Mouse (Mus musculus) midbrain, embryonic 11.5 days (tissue): ENCODE measurements around the gene Tcf21. TPM values are rescaled to one million over a fixed set of nuclear protein-coding genes. Genes with fewer than 3 reads are reported as not detected.
A peak's percentile ranks its signal among the peaks of the same experiment; 100 is the strongest.

Experiments
- ATAC-seq: fragments of 200-750 bp; cut with Nextera tagmentation; 2 replicates; pipeline ENCODE4 v1.8.0; 2017; ENCODE audit warnings: moderate TSS enrichment, moderate library complexity; ENCODE audit not compliant: low FRiP score
- DNase-seq: peaks from one replicate; pipeline ENCODE4 v3.0.0; 2015; ENCODE audit warnings: low spot score; ENCODE audit errors: missing footprints
- H3K27ac ChIP-seq: fragments of 300-500 bp; sonication (generic); 2 replicates; pipeline ENCODE4 v1.5.1; 2014; ENCODE audit warnings: low read depth, low read length
- H3K27me3 ChIP-seq: fragments of 300-500 bp; sonication (generic); 2 replicates; pipeline ENCODE4 v1.6.1; 2014; ENCODE audit warnings: mild to moderate bottlenecking, low read length, moderate library complexity, mixed read lengths; ENCODE audit not compliant: control insufficient read depth, insufficient read depth
- H3K36me3 ChIP-seq: fragments of 300-500 bp; sonication (generic); 2 replicates; pipeline ENCODE4 v1.6.1; 2014; ENCODE audit warnings: mild to moderate bottlenecking, low read length, moderate library complexity, mixed read lengths; ENCODE audit not compliant: control insufficient read depth, insufficient read depth
- H3K4me1 ChIP-seq: fragments of 300-500 bp; sonication (generic); 2 replicates; pipeline ENCODE4 v1.6.1; 2014; ENCODE audit warnings: low read length; ENCODE audit not compliant: control insufficient read depth, insufficient read depth
- H3K4me2 ChIP-seq: fragments of 300-500 bp; sonication (generic); 2 replicates; pipeline ENCODE4 v1.6.1; 2014; ENCODE audit warnings: mild to moderate bottlenecking, moderate library complexity
- H3K4me3 ChIP-seq: fragments of 300-500 bp; sonication (generic); 2 replicates; pipeline ENCODE4 v1.5.1; 2014; ENCODE audit warnings: low read depth, low read length
- H3K9ac ChIP-seq: fragments of 300-500 bp; sonication (generic); 2 replicates; pipeline ENCODE4 v1.6.1; 2014; ENCODE audit warnings: low read length
- H3K9me3 ChIP-seq: fragments of 300-500 bp; sonication (generic); 2 replicates; pipeline ENCODE4 v1.6.1; 2016; ENCODE audit warnings: low read length; ENCODE audit not compliant: control insufficient read depth
- WGBS: fragments of 180-500 bp; shearing (Covaris S2); extraction: QIAGEN DNeasy Blood & Tissue Kit; methylation state at CpG from one replicate; pipeline ENCODE4 v1.1.7; 2014; 5-methylcytosine and 5-hydroxymethylcytosine counted together
- polyA plus RNA-seq: library from polyadenylated mRNA; unstranded; fragments of >200 nt; fragmentation: Nextera tagmentation; extraction: Ambion mirVana; gene quantifications from 2 replicates; pipeline ENCODE4 v1.2.1, GENCODE M21; 2014

Tcf21 gene
- polyA plus RNA-seq, 1 experiment from 2014 or later = 0.11 TPM

DNA sequence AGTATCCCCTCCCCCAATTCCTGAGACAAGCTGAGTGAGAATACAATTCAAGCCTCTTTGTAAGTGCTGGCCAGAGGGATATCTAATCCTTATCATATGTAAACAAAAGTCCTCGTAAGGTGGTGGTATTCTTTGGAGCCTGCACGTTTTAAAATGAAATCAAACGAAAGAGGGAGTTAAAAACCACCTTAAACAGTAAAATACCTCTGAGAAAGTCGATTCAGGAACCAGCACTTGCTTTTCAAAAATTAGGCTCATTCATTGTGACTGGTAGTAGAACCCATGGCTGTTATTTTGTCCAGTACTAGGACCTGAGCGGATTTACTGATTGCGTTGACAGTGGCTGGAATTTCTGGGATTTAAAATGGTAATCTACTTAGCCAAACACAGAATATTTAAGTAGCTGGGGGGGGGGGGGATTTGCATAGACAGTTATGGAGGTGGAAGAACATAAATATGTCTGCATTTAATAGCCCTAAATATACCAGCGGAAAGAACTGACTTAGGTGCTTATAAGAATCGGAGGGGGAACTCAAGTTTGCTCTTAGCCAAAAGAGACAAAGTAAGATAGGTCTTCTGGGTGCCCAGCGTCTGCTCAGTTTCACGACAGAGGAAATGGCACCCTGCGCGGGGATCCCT is 1.3 kb downstream of the Tcf21 start:
- Histone ChIP-seq H3K9ac (no peak overlapping the region), H3K27me3 (peaks cover 89% of the 10 kb centered on the region), H3K4me2 (peak overlapping the region; percentile 15; the same call in 1 of the 2 replicates), H3K27ac (no peak overlapping the region), H3K9me3 (no peaks in the 10 kb centered on the region), H3K4me1 (peaks cover 5% of the 10 kb centered on the region), H3K4me3 (no peak overlapping the region), H3K36me3 (no peaks in the 10 kb centered on the region)
- no peak for ATAC-seq
- DNase-seq = peak; percentile 94
- WGBS = 0% methylated on average over 12 of the region's 12 CpGs

DNA sequence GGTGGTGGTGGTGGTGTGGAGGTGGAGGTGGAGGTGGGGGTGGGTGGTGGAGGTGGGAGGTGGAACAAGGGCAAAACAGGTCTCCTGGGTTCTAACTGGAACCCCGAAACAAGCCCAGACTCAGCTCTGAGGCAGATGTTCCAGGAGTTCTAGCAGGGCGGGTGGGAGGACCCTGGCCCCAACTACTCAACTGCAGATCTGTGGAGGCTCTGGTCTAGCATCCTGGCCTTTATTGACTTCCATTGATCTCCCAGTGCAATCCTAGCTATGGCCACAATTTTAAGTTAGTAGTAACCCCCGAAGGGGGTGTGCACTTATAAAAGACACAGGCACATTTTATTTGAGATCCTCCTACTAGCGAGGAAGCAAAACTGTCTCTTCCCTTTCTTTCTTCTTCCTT is 2.0 kb downstream of the Tcf21 start:
- H3K9me3 ChIP-seq = no peaks in the 10 kb centered on the region
- peaks cover 90% of the 10 kb centered on the region for H3K27me3 ChIP-seq
- H3K27ac ChIP-seq = no peak overlapping the region
- DNase-seq (peak; percentile 92), ATAC-seq (no peak)
- no peaks in the 10 kb centered on the region for H3K36me3 ChIP-seq
- under 1% methylated on average over 4 of the region's 4 CpGs for WGBS
- no peak overlapping the region for H3K9ac ChIP-seq
- peaks cover 8% of the 10 kb centered on the region for H3K4me1 ChIP-seq
- H3K4me2 ChIP-seq = no peak overlapping the region
- no peak overlapping the region for H3K4me3 ChIP-seq

DNA sequence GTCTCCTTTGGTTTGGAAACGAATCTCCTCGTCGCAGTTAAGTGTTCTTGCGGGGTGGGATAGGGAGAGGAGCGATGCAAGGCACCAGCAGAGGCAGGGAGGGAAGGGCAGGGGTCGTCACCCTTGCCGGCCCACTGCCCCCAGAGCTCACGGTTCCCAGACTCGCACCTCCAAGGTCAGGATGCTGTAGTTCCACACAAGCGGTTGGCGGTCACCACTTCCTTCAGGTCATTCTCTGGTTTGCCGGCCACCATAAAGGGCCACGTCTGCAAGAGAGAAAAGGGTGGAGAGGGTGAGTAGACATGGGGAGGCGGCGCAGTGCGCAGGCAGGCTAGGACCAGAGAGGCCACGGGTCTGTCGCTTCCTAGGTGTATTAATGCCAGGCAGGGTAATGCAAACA is 2.4 kb downstream of the Tcf21 start:
- Histone ChIP-seq H3K4me3 (no peak overlapping the region), H3K4me1 (peaks cover 8% of the 10 kb centered on the region), H3K9me3 (no peaks in the 10 kb centered on the region), H3K36me3 (no peaks in the 10 kb centered on the region), H3K27ac (no peak overlapping the region), H3K9ac (no peak overlapping the region), H3K4me2 (no peak overlapping the region), H3K27me3 (peaks cover 88% of the 10 kb centered on the region)
- no peak; the same call in 1 of the 2 replicates for ATAC-seq
- WGBS = under 1% methylated on average over 17 of the region's 18 CpGs
- peak; percentile 95 for DNase-seq

DNA sequence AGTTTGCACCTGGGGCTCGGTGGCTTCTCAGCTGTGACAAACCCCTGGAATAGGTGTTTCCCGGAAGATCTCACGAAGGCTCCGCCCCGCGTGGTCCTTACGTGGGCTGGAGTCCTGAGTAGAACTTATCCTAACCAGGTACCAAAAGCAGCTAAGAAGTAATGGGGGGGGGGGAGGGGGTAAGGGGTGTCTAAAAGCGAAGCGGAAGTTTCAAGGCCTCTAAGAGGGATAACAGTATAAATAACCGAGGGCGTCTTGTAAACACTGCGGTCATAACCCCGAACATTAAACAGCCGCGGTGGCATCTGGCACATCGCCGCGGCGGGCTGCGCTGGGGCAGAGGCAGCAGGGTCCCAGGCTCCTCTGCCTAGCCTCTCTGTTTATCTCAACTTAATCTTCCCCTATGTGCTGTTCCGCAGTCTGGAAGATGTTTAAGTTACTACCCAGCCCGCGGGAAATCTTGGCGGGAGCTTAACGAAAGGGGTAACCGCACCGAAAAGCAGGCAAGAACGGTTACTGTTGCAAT is 3.7 kb downstream of the Tcf21 start:
- H3K9me3 ChIP-seq = no peaks in the 10 kb centered on the region

DNA sequence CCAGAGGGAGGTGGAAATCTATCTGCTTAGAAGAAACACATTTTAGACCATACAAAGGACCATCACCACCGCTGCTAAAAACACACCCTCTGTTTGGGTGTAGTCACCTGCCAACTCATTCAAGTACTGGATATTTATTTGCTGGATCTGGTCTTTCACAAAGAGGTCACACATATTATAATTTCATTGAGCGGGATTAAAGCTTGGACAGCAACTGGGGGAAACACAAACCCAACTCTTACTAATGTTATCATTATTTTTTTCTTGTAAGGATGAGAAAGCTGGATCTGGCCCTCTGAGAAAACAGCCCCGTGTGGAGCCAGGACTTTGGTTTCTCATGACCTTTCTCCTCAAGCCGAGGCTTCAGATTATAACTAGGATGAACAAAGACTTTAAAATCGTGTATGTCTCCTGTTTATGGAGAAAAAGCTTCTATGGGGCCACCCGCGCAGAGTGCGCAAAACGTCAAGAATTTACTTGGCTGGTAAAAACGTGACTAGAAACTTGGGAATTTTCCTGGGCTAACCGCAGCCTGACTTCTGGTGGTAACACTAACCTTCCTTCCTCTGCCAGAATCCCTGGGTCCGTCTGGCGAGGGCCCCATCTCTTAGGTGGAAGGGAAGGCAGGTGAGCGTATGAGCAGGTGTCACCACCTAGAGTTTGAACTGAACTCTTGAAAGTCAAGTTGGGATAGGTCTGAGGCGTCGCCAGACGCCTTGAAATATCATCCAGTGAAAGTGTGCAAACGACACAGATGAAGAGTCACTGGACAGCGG is 4.3 kb downstream of the Tcf21 start:
- no peak for ATAC-seq
- H3K27me3 ChIP-seq = peaks cover 86% of the 10 kb centered on the region
- DNase-seq = peak; percentile 92

More for the DNA sequence above, 3.7 kb downstream of the Tcf21 start:
- Histone ChIP-seq H3K4me2 (no peak overlapping the region), H3K4me3 (no peak overlapping the region), H3K36me3 (no peaks in the 10 kb centered on the region), H3K4me1 (peaks cover 8% of the 10 kb centered on the region), H3K27me3 (peaks cover 88% of the 10 kb centered on the region), H3K9ac (no peak overlapping the region), H3K27ac (no peak overlapping the region)
- ATAC-seq = no peak
- WGBS = under 1% methylated on average over 28 of the region's 28 CpGs
- DNase-seq = peak; percentile 94

DNA sequence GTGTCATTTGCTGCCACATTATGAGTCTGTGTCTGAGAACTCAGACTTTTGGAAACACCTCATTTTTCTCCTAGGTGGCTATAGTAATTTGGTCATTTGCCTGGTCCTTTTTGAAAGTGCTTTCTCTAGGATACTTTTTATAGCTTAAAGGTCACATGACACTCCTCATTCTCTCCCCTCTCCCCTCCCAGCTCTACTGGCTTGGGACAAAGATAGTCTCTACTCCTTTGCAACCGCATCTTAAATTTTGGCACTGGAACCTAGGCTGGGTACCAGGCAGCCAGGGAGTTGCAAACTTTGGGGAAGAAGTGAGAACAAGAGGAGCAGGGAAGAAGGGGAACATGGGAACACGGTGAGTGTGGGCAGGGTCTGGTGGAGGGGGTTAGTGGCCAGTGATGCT is 5.2 kb downstream of the Tcf21 start:
- H3K27ac ChIP-seq = no peak overlapping the region
- ATAC-seq (no peak), DNase-seq (peak; percentile 89)
- WGBS = 2% methylated on average over 2 of the region's 2 CpGs
- no peak overlapping the region for H3K4me2 ChIP-seq
- H3K9ac ChIP-seq = no peak overlapping the region
- H3K36me3 ChIP-seq = no peaks in the 10 kb centered on the region
- no peak overlapping the region for H3K4me3 ChIP-seq
- H3K4me1 ChIP-seq = peaks cover 8% of the 10 kb centered on the region
- peaks cover 80% of the 10 kb centered on the region for H3K27me3 ChIP-seq
- H3K9me3 ChIP-seq = no peaks in the 10 kb centered on the region

More for the DNA sequence above, 4.3 kb downstream of the Tcf21 start:
- Histone ChIP-seq H3K36me3 (no peaks in the 10 kb centered on the region), H3K4me2 (no peak overlapping the region), H3K4me1 (peaks cover 8% of the 10 kb centered on the region), H3K9ac (no peak overlapping the region), H3K4me3 (no peak overlapping the region), H3K27ac (no peak overlapping the region), H3K9me3 (no peaks in the 10 kb centered on the region)
- WGBS = 2% methylated on average over 19 of the region's 19 CpGs

GRCm38 (mm10) chr10:22814294-22814693 is 5.7 kb downstream of the Tcf21 start:
- DNase-seq = peak; percentile 89

GRCm38 (mm10) chr10:22813317-22813960 is 6.5 kb downstream of the Tcf21 start:
- peak; percentile 23 for ATAC-seq
- Histone ChIP-seq H3K4me2 (peak overlapping the region; percentile 11; the same call in 1 of the 2 replicates), H3K27me3 (peaks cover 67% of the 10 kb centered on the region), H3K4me3 (0 out of 2 replicates have a peak overlapping the region, but pooled peaks have one; percentile 7), H3K4me1 (peaks cover 3% of the 10 kb centered on the region), H3K9me3 (no peaks in the 10 kb centered on the region), H3K36me3 (no peaks in the 10 kb centered on the region), H3K9ac (no peak overlapping the region), H3K27ac (no peak overlapping the region)
- peak; percentile 93 for DNase-seq
- under 1% methylated on average over 18 of the region's 18 CpGs for WGBS

More at GRCm38 (mm10) chr10:22814294-22814693, 5.7 kb downstream of the Tcf21 start:
- Histone ChIP-seq H3K9ac (no peak overlapping the region), H3K4me3 (no peak overlapping the region), H3K4me1 (peaks cover 5% of the 10 kb centered on the region), H3K9me3 (no peaks in the 10 kb centered on the region), H3K27ac (no peak overlapping the region), H3K27me3 (peaks cover 75% of the 10 kb centered on the region), H3K36me3 (no peaks in the 10 kb centered on the region), H3K4me2 (no peak overlapping the region)
- no peak for ATAC-seq
- WGBS = 0% methylated on average over 4 of the region's 8 CpGs
